Mouse (Mus musculus): ENCODE data around the gene Ereg. TPM values are rescaled to one million over a fixed set of nuclear protein-coding genes. Genes with fewer than 3 reads are reported as not detected.

The Ereg gene
- polyA plus RNA-seq, 1 experiment: not detected

- no peak overlapping the region for H3K4me3 ChIP-seq (ENCODE audit: insufficient read depth, low read length)
- no peaks in the 10 kb centered on the region for H3K4me1 ChIP-seq (ENCODE audit: control insufficient read depth, insufficient read depth, low read length)
- no peak for TF ChIP-seq CTCF (IDR thresholded peaks at IDR 0.05; ENCODE audit: low read depth, low read length)
- no peak for TF ChIP-seq POLR2A (IDR thresholded peaks at IDR 0.05; ENCODE audit: borderline replicate concordance, low read depth, low read length)
- H3K27ac ChIP-seq (ENCODE audit: insufficient read depth, low read depth, low read length): no peak overlapping the region
Observed at GRCm38 (mm10) chr5:91134961-91135360, 60.5 kb downstream of the Ereg start.

GRCm38 (mm10) chr5:91138970-91139369 lies 64.5 kb downstream of the Ereg start:
- H3K27ac ChIP-seq (ENCODE audit: insufficient read depth, low read depth, low read length): no peak overlapping the region
- TF ChIP-seq CTCF (IDR thresholded peaks at IDR 0.05; ENCODE audit: low read depth, low read length): no peak
- TF ChIP-seq POLR2A (IDR thresholded peaks at IDR 0.05; ENCODE audit: borderline replicate concordance, low read depth, low read length): no peak
- peak overlapping the region; percentile 45 for H3K4me3 ChIP-seq (ENCODE audit: insufficient read depth, low read length)
- no peaks in the 10 kb centered on the region for H3K4me1 ChIP-seq (ENCODE audit: control insufficient read depth, insufficient read depth, low read length)

- Histone ChIP-seq H3K4me3 (ENCODE audit: insufficient read depth, low read length) (peak within 1 kb of the TSS; percentile 45), H3K4me1 (ENCODE audit: control insufficient read depth, insufficient read depth, low read length) (no peaks in the 10 kb centered on the region), H3K27ac (ENCODE audit: insufficient read depth, low read depth, low read length) (no peak within 1 kb of the TSS)
- TF ChIP-seq POLR2A (IDR thresholded peaks at IDR 0.05; ENCODE audit: borderline replicate concordance, low read depth, low read length): no peak
- no peak for TF ChIP-seq CTCF (IDR thresholded peaks at IDR 0.05; ENCODE audit: low read depth, low read length)
Observed at GRCm38 (mm10) chr5:91139446-91139873, 65.0 kb downstream of the Ereg start, which contains the start of gene Areg. Gene Areg, plus strand, starts transcription at chr5:91139599.

GRCm38 (mm10) chr5:91140896-91141448 lies 66.5 kb downstream of the Ereg start:
- Histone ChIP-seq H3K4me3 (ENCODE audit: insufficient read depth, low read length) (no peak overlapping the region), H3K27ac (ENCODE audit: insufficient read depth, low read depth, low read length) (no peak overlapping the region), H3K4me1 (ENCODE audit: control insufficient read depth, insufficient read depth, low read length) (no peaks in the 10 kb centered on the region; the same call in 1 of the 2 replicates)
- no peak for TF ChIP-seq POLR2A (IDR thresholded peaks at IDR 0.05; ENCODE audit: borderline replicate concordance, low read depth, low read length)
- TF ChIP-seq CTCF (IDR thresholded peaks at IDR 0.05; ENCODE audit: low read depth, low read length): no peak

Other genes with a start within 250 kb of the Ereg start
- 0.59 and 1.4 TPM in 2 replicates for gene Cxcl1, start 183.4 kb upstream of the Ereg start, polyA plus RNA-seq (2012; ENCODE audit: insufficient read depth, insufficient read length, missing spikeins)
- 7.4 and 7.7 TPM in 2 replicates for gene Cxcl2, start 170.8 kb upstream of the Ereg start, polyA plus RNA-seq (2012; ENCODE audit: insufficient read depth, insufficient read length, missing spikeins)
- 8.1 and 9.0 TPM in 2 replicates for gene Mthfd2l, start 143.5 kb upstream of the Ereg start, polyA plus RNA-seq (2012; ENCODE audit: insufficient read depth, insufficient read length, missing spikeins)
- not detected in 2 replicates for gene Epgn, start 47.2 kb upstream of the Ereg start, polyA plus RNA-seq (2012; ENCODE audit: insufficient read depth, insufficient read length, missing spikeins)
- gene Areg, start 65.0 kb downstream of the Ereg start, polyA plus RNA-seq (2012; ENCODE audit: insufficient read depth, insufficient read length, missing spikeins): not detected in 2 replicates